ENCODE assay signal across 8 mouse cellular contexts in the genomic region with DNA sequence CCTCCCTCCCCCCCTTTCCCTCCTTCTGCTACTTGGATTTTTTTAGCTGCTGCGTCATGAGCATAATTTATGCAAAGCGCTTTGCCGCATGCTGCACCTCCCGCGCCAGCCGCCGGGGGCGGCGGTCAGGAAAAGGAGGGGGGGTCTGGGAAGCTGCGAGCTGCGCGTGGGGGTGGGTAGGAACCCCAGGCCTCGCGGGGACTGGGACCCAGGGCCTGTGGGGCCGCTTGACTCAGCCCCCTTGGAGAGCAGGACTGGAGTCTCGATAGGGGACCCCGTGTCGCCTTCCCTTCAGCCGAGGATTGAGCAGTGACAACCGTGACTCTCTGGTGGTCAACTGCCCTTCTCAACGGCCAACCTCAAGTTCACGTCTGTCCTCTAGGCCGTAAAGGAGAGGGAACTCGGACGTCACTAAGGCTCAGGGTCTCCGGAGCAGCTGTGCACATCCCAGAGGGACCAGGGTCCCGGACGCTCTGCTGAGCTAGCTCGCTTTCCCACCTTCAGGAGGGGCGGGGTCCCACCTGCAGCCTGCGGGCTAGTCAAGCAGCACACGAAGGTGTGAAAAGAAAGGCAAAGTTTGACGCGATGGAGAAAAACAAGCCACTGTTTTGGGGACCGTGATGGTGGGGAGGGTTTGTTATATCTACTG. TPM values are rescaled to one million over a fixed set of nuclear protein-coding genes. Genes with fewer than 3 reads are reported as not detected.
DNase-seq lines count a peak whose midpoint lies in the region; ATAC-seq lines count a peak whose summit lies in the region.

No protein-coding gene starts in this region.

- H3K27me3 ChIP-seq in intestine, embryonic 14.5 days (replicated peaks; ENCODE audit: control insufficient read depth, insufficient read depth, low read length) = peaks cover 22% of the 10 kb centered on the region; the same call in 1 of the 2 replicates
- peaks cover 90% of the 10 kb centered on the region for H3K27me3 ChIP-seq in limb, embryonic 10.5 days (ENCODE audit: low read depth, poor library complexity, severe bottlenecking)
- peaks cover 15% of the 10 kb centered on the region for H3K27me3 ChIP-seq in midbrain, embryonic 11.5 days (ENCODE audit: control insufficient read depth, insufficient read depth, low read length)

- peak overlapping the region; percentile 67 for H3K4me3 ChIP-seq in intestine, embryonic 14.5 days (ENCODE audit: low read depth, low read length)
- H3K4me3 ChIP-seq in limb, embryonic 10.5 days = peak overlapping the region; percentile 86
- H3K4me3 ChIP-seq in midbrain, embryonic 11.5 days (ENCODE audit: low read depth, low read length) = peak overlapping the region; percentile 81

- peak; percentile 83 for DNase-seq in ZHBTc4 (ENCODE audit: low read depth, low spot score)
- peak; percentile 72 for DNase-seq in embryo, embryonic 10 days (ENCODE audit: low spot score)
- DNase-seq in gastrocnemius, postnatal 25 days = peak; percentile 75
- peak; percentile 84 for DNase-seq in intestine, embryonic 14.5 days (ENCODE audit: low spot score)
- peak; percentile 79 for DNase-seq in limb, embryonic 10.5 days (ENCODE audit: low spot score)
- DNase-seq in midbrain, embryonic 11.5 days (ENCODE audit: low spot score, missing footprints) = peak; percentile 97
- DNase-seq in right cerebral cortex, postnatal 4 days = peak; percentile 83
- DNase-seq in c-Kit-positive CD71-positive TER-119-positive erythroid progenitor cells, embryonic 14.5 days (ENCODE audit: low spot score) = no peak

- H3K9me3 ChIP-seq in intestine, embryonic 14.5 days (ENCODE audit: control insufficient read depth, low read length) = no peaks in the 10 kb centered on the region
- H3K9me3 ChIP-seq in limb, embryonic 10.5 days (replicated peaks) = no peaks in the 10 kb centered on the region
- H3K9me3 ChIP-seq in midbrain, embryonic 11.5 days (ENCODE audit: control insufficient read depth, low read length) = no peaks in the 10 kb centered on the region

- H3K36me3 ChIP-seq in intestine, embryonic 14.5 days (ENCODE audit: control insufficient read depth, insufficient read depth, low read length) = no peaks in the 10 kb centered on the region
- no peaks in the 10 kb centered on the region for H3K36me3 ChIP-seq in limb, embryonic 10.5 days
- H3K36me3 ChIP-seq in midbrain, embryonic 11.5 days (ENCODE audit: control insufficient read depth, insufficient read depth, low read length) = no peaks in the 10 kb centered on the region

- peak overlapping the region; percentile 85 for H3K9ac ChIP-seq in intestine, embryonic 14.5 days (ENCODE audit: low read length)
- peak overlapping the region; percentile 96 for H3K9ac ChIP-seq in midbrain, embryonic 11.5 days (ENCODE audit: low read length)

- H3K4me1 ChIP-seq in intestine, embryonic 14.5 days (replicated peaks; ENCODE audit: control insufficient read depth, insufficient read depth, low read length) = peaks cover 7% of the 10 kb centered on the region; the same call in 1 of the 2 replicates
- H3K4me1 ChIP-seq in limb, embryonic 10.5 days = peaks cover 34% of the 10 kb centered on the region
- peaks cover 19% of the 10 kb centered on the region for H3K4me1 ChIP-seq in midbrain, embryonic 11.5 days (ENCODE audit: control insufficient read depth, insufficient read depth, low read length)

- peak; percentile 64 for ATAC-seq in intestine, embryonic 14.5 days (replicated peaks; ENCODE audit: low FRiP score, low TSS enrichment, low read depth)
- peak; percentile 78 for ATAC-seq in midbrain, embryonic 11.5 days (ENCODE audit: low FRiP score)

- H3K4me2 ChIP-seq in intestine, embryonic 14.5 days (ENCODE audit: low read length) = peak overlapping the region; percentile 97
- H3K4me2 ChIP-seq in midbrain, embryonic 11.5 days = peak overlapping the region; percentile 94

- WGBS in intestine, embryonic 14.5 days = 3% methylated on average over 28 of the region's 35 CpGs
- under 1% methylated on average over 35 of the region's 35 CpGs for WGBS in limb, embryonic 10.5 days
- 1% methylated on average over 35 of the region's 35 CpGs for WGBS in midbrain, embryonic 11.5 days

- H3K27ac ChIP-seq in intestine, embryonic 14.5 days (ENCODE audit: low read depth) = no peak overlapping the region
- H3K27ac ChIP-seq in limb, embryonic 10.5 days = peak overlapping the region; percentile 92
- H3K27ac ChIP-seq in midbrain, embryonic 11.5 days (ENCODE audit: low read depth, low read length) = peak overlapping the region; percentile 76

RNA-seq across cellular contexts. Expression of a gene that starts 0.4 kb away (rescaled TPM):
- total RNA-seq in gastrocnemius, postnatal 25 days (2021) = 10 to 100 TPM; 12.3 to 12.5 TPM
- 6.9 and 7.6 TPM in 2 replicates for polyA plus RNA-seq in intestine, embryonic 14.5 days (2014; fragmentation: Nextera tagmentation; extraction: Ambion mirVana)
- polyA plus RNA-seq in limb, embryonic 10.5 days (2016; fragmentation: Nextera tagmentation; extraction: Ambion mirVana) = 1.1 and 2.9 TPM in 2 replicates
- polyA plus RNA-seq in midbrain, embryonic 11.5 days (2014; fragmentation: Nextera tagmentation; extraction: Ambion mirVana) = 15.0 and 15.6 TPM in 2 replicates

RNA-seq across cellular contexts. Expression of a gene that starts 15.0 kb away (rescaled TPM):
- total RNA-seq in gastrocnemius, postnatal 25 days (2021) = 10 to 100 TPM; 51.9 to 55.1 TPM
- polyA plus RNA-seq in intestine, embryonic 14.5 days (2014; fragmentation: Nextera tagmentation; extraction: Ambion mirVana) = 269 and 284 TPM in 2 replicates
- 189 and 195 TPM in 2 replicates for polyA plus RNA-seq in limb, embryonic 10.5 days (2016; fragmentation: Nextera tagmentation; extraction: Ambion mirVana)
- 258 and 272 TPM in 2 replicates for polyA plus RNA-seq in midbrain, embryonic 11.5 days (2014; fragmentation: Nextera tagmentation; extraction: Ambion mirVana)

RNA-seq across cellular contexts. Expression of a gene that starts 36.6 kb away (rescaled TPM):
- total RNA-seq in gastrocnemius, postnatal 25 days (2021) = 1 to 10 TPM; 2.5 to 3.0 TPM
- 31.1 and 36.2 TPM in 2 replicates for polyA plus RNA-seq in intestine, embryonic 14.5 days (2014; fragmentation: Nextera tagmentation; extraction: Ambion mirVana)
- polyA plus RNA-seq in limb, embryonic 10.5 days (2016; fragmentation: Nextera tagmentation; extraction: Ambion mirVana) = 5.0 and 6.7 TPM in 2 replicates
- polyA plus RNA-seq in midbrain, embryonic 11.5 days (2014; fragmentation: Nextera tagmentation; extraction: Ambion mirVana) = 3.8 and 3.9 TPM in 2 replicates

RNA-seq across cellular contexts. Expression of a gene that starts 48.4 kb away (rescaled TPM):
- 10 to 100 TPM in 1 of 2 experiments, 1 to 10 TPM in 1; 9.3 to 11.1 TPM for total RNA-seq in gastrocnemius, postnatal 25 days (2021)
- polyA plus RNA-seq in intestine, embryonic 14.5 days (2014; fragmentation: Nextera tagmentation; extraction: Ambion mirVana) = 20.0 and 23.7 TPM in 2 replicates
- polyA plus RNA-seq in limb, embryonic 10.5 days (2016; fragmentation: Nextera tagmentation; extraction: Ambion mirVana) = 29.9 and 44.5 TPM in 2 replicates
- 27.7 and 29.9 TPM in 2 replicates for polyA plus RNA-seq in midbrain, embryonic 11.5 days (2014; fragmentation: Nextera tagmentation; extraction: Ambion mirVana)
